Mouse (Mus musculus) liver, postnatal 0 days (tissue): ENCODE measurements around the gene Ffar3.

ENCODE experiments used
- CTCF ChIP-seq: sonication (generic); IDR thresholded peaks from 2 replicates; pipeline ENCODE4 v1.5.1; 2016; ENCODE audit warnings: antibody characterized with exemption, low read depth
- EP300 ChIP-seq: IDR thresholded peaks from 2 replicates; pipeline ENCODE4 v1.6.1; 2016; ENCODE audit warnings: antibody characterized with exemption, low read depth, mild to moderate bottlenecking

- TF ChIP-seq CTCF (no peak), EP300 (no peak)
Measured at GRCm38 (mm10) chr7:30851421-30851820, 4.6 kb downstream of the Ffar3 start.
